Mouse (Mus musculus) inflammation-experienced regulatory T-cells (primary cell): Measurements from ENCODE around the gene Trim12a. TPM values are rescaled to one million over a fixed set of nuclear protein-coding genes. Genes with fewer than 3 reads are reported as not detected.

Source experiments
- polyA plus RNA-seq, 2 experiments: library from polyadenylated mRNA; unstranded; fragments of 100-300 nt; shearing (Covaris generic); gene quantifications; one replicate each; pipeline ENCODE4 v1.2.1; 2017

Trim12a gene
- 100 to 1,000 TPM; 128 to 154 TPM for polyA plus RNA-seq

DNA sequence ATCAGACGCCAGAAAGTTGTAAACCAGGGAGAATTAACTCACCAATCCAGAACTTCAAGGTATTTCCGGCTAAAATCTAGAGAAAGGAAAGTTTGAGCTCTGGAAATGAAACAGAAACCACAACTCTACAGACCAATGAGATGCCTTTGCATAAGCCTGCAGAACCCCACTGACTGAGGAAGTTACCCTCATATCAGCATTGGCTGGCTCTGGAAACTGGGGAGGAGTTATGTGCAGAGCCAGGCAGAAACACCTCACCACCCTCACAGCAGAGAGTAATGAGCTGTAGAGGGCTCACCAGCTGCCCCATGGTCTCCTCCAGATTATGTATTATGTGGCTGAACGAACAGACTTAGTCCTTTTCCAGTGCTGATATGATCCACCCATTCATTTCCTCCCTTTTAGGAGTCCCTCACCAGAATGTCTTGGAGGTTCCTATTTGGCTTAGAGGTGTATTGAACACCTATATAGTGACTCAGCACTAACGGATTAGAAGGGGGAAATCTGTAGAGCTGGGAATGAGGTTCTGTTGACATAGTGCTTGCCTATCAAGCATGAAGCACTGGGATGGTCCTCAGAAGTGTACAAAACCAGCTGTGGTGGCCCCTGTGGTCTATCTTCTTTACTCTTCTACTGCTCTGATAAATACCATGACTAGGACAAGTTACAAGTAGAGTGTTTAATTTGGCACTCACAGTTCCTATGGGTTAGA, at the start of gene Trim12a:
Gene Trim12a, minus strand, starts transcription at position 98 of the 712 bp plus-strand sequence.

DNA sequence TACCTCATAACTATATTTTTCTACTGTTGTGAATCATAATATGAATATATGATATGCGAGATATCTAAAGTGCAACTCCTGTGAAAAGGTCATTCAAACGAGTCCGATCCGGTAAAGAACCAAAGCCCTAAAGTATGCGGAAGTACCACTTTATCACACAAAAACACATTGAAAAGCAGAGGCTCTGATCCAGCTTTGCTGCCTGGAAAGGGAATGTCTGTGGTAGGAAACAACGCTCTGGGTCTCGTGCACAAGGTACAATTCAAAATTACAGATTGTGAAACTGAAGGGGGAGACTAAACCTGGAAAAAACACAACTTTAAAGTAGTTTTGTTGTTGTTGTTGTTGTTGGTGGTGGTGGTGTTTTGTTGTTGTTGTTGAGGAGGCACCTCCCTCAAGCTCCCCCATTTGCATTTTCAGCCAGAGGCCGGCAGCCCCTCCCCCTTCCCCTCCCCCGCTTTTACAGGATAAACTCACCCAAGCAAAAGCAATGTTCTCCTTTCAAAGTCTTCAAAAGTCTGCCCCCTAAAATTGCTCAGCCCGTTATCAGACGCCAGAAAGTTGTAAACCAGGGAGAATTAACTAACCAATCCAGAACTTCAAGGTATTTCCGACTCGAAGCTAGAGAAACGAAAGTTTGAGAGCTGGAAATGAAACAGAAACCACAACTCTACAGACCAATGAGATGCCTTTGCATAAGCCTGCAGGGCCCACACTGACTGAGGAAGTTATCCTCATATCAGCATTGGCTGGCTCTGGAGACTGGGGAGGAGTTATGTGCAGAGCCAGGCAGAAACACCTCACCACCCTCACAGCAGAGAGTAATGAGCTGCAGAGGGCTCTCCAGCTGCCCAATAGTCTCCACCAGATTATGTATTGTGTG, 37.7 kb upstream of the Trim12a start, which contains the start of gene Trim12c:
Gene Trim12c, minus strand, starts transcription at position 646 of the 883 bp plus-strand sequence.

GRCm38 (mm10) chr7:104329171-104329570, 13.9 kb upstream of the Trim12a start, which contains the start of gene Trim34b:
Gene Trim34b, plus strand, starts transcription at chr7:104329471.

GRCm38 (mm10) chr7:104287576-104288443, 27.5 kb downstream of the Trim12a start, which contains the start of gene Trim5:
Gene Trim5, minus strand, starts transcription at chr7:104288094.

Other genes starting within 250 kb of the Trim12a start
- under 1 TPM in 1 of 2 experiments, not detected in 1; 0.17 TPM for gene Olfr644, start 243.6 kb downstream of the Trim12a start, polyA plus RNA-seq
- gene Olfr645, start 230.0 kb downstream of the Trim12a start, polyA plus RNA-seq, result under 1 TPM in 1 of 2 experiments, not detected in 1; 0.29 TPM
- under 1 TPM in 1 of 2 experiments, not detected in 1; 0.31 TPM for gene Olfr646, start 210.6 kb downstream of the Trim12a start, polyA plus RNA-seq
- gene Ubqln5, start 185.6 kb downstream of the Trim12a start, polyA plus RNA-seq, result not detected
- gene Olfr643, start 178.1 kb downstream of the Trim12a start, polyA plus RNA-seq, result not detected
- not detected for gene Ubqln3, start 172.2 kb downstream of the Trim12a start, polyA plus RNA-seq
- gene Ubqlnl, start 164.9 kb downstream of the Trim12a start, polyA plus RNA-seq, result not detected
- under 1 TPM in 1 of 2 experiments, not detected in 1; 0.07 TPM for gene Olfm5, start 150.6 kb downstream of the Trim12a start, polyA plus RNA-seq
- under 1 TPM in 1 of 2 experiments, not detected in 1; 0.10 TPM for gene Olfr648, start 132.1 kb downstream of the Trim12a start, polyA plus RNA-seq
- gene Olfr649, start 119.5 kb downstream of the Trim12a start, polyA plus RNA-seq, result not detected
- gene Trim6, start 96.7 kb downstream of the Trim12a start, polyA plus RNA-seq, result 1 to 10 TPM; 2.7 to 3.6 TPM
- 10 to 100 TPM; 41.8 to 55.6 TPM for gene Trim34a, start 71.0 kb downstream of the Trim12a start, polyA plus RNA-seq
- gene Trim5, start 27.4 kb downstream of the Trim12a start, polyA plus RNA-seq, result 10 to 100 TPM; 25.7 to 25.9 TPM
- gene Trim34b, start 14.0 kb upstream of the Trim12a start, polyA plus RNA-seq, result 1 to 10 TPM; 1.5 to 2.2 TPM
- gene Trim12c, start 37.9 kb upstream of the Trim12a start, polyA plus RNA-seq, result 10 to 100 TPM; 19.3 to 21.5 TPM
- gene Trim30b, start 54.4 kb upstream of the Trim12a start, polyA plus RNA-seq, result 1 to 10 TPM in 1 of 2 experiments, under 1 TPM in 1; 0.69 to 1.5 TPM
- gene Trim30c, start 85.4 kb upstream of the Trim12a start, polyA plus RNA-seq, result under 1 TPM; 0.60 to 0.82 TPM
- 10 to 100 TPM; 52.1 to 52.3 TPM for gene Trim30a, start 149.7 kb upstream of the Trim12a start, polyA plus RNA-seq
- 10 to 100 TPM; 18.5 to 22.7 TPM for gene Trim30d, start 192.4 kb upstream of the Trim12a start, polyA plus RNA-seq
- under 1 TPM in 1 of 2 experiments, not detected in 1; 0.64 TPM for gene Olfr651, start 234.7 kb upstream of the Trim12a start, polyA plus RNA-seq
- gene Olfr652, start 245.4 kb upstream of the Trim12a start, polyA plus RNA-seq, result 1 to 10 TPM in 1 of 2 experiments, under 1 TPM in 1; 0.14 to 1.6 TPM